Comparison of ENCODE assay signal across 15 mouse cellular contexts in the genomic region with DNA sequence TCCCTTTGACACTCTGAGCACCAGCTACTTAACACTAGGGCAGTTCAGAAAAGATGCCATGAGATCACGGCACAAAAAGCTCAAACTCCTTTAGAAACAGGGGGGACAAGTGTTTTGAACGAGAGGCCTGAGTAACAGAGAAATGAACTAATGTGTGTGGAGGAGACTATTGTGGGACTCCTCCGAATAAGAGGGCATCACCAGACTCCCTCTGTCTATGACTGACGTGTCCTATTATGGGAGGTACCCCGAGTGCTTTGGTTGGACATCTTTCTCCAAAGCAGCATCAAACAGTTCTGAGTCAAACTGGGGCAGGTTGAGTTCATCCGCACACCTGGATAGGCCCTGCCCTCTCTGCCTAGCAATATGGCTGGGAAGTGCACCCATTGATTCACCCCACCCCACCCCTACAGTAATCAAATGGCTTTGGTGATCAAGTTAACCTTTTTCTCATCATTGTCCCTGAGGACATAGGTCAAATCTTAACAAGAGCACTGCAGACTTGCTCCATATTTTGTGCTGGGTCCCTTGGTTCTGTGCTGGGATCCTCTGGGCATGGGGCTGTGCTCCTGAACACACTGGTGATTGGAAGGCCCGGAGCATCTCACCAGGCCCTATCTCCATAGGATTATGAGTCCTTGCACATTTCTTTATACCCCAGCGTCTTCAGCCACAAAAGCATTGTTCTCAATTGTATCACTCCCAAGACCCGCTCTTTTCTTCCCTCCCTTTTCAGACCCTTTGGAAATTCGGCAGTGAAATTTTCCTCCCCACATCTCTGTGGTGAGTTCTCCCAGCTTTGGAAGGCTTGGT.
A peak's percentile ranks its signal among the peaks of the same experiment; 100 is the strongest.
DNase-seq lines count a peak whose midpoint lies in the region; ATAC-seq and TF ChIP-seq lines count a peak whose summit lies in the region.
"Had no signal": no experiment of that assay in that cellular context is flagged by ENCODE, and none has a peak within 500 bp of the region (broad histone marks: within the 10 kb centered on the region; RNA-seq: fewer than 3 reads in every experiment).

No protein-coding gene starts in this region.

- H3K9ac ChIP-seq in neural tube, embryonic 11.5 days (ENCODE audit: low read length) = no peak overlapping the region
- no peak overlapping the region; the same call in 1 of the 2 replicates for H3K9ac ChIP-seq in hindbrain, embryonic 13.5 days
- H3K9ac ChIP-seq in midbrain, embryonic 12.5 days (replicated peaks) = no peak overlapping the region
- H3K9ac ChIP-seq: liver, embryonic 13.5 days had no signal

- no peaks in the 10 kb centered on the region for H3K36me3 ChIP-seq in neural tube, embryonic 11.5 days (ENCODE audit: control insufficient read depth, insufficient read depth, low read length)
- no peaks in the 10 kb centered on the region for H3K36me3 ChIP-seq in hindbrain, embryonic 13.5 days
- no peaks in the 10 kb centered on the region for H3K36me3 ChIP-seq in midbrain, embryonic 12.5 days
- H3K36me3 ChIP-seq: liver, embryonic 13.5 days had no signal

- no peak for TF ChIP-seq POLR2A in olfactory bulb, adult 2 months (IDR thresholded peaks at IDR 0.05; ENCODE audit: insufficient read depth, low read depth, low read length)

- no peak overlapping the region for H3K4me3 ChIP-seq in neural tube, embryonic 11.5 days (ENCODE audit: low read depth, low read length)
- no peak overlapping the region for H3K4me3 ChIP-seq in hindbrain, embryonic 13.5 days
- no peak overlapping the region for H3K4me3 ChIP-seq in midbrain, embryonic 12.5 days
- H3K4me3 ChIP-seq in olfactory bulb, adult 2 months (ENCODE audit: insufficient read depth, low read depth, low read length) = no peak overlapping the region
- H3K4me3 ChIP-seq: heart, adult 2 months; liver, embryonic 13.5 days had no signal

- 45% methylated on average over 10 of the region's 10 CpGs for WGBS in neural tube, embryonic 11.5 days
- WGBS in hindbrain, embryonic 13.5 days = 24% methylated on average over 10 of the region's 10 CpGs
- 19% methylated on average over 10 of the region's 10 CpGs for WGBS in midbrain, embryonic 12.5 days
- 29% methylated on average over 10 of the region's 10 CpGs for WGBS in olfactory bulb, adult 2 months

- ATAC-seq in neural tube, embryonic 11.5 days (ENCODE audit: insufficient read depth, low FRiP score, low TSS enrichment) = peak; percentile 62
- ATAC-seq in hindbrain, embryonic 13.5 days (ENCODE audit: low FRiP score) = peak; percentile 60
- ATAC-seq in midbrain, embryonic 12.5 days (ENCODE audit: low FRiP score, low read depth) = peak; percentile 65
- ATAC-seq: lung, postnatal 0 days had no signal

- no peaks in the 10 kb centered on the region for H3K27me3 ChIP-seq in neural tube, embryonic 11.5 days (ENCODE audit: control insufficient read depth, insufficient read depth, low read length)
- H3K27me3 ChIP-seq in hindbrain, embryonic 13.5 days = no peaks in the 10 kb centered on the region
- H3K27me3 ChIP-seq in midbrain, embryonic 12.5 days = no peaks in the 10 kb centered on the region
- H3K27me3 ChIP-seq: liver, embryonic 13.5 days had no signal

- peak overlapping the region; percentile 74 for H3K27ac ChIP-seq in neural tube, embryonic 11.5 days (ENCODE audit: low read depth, low read length)
- H3K27ac ChIP-seq in hindbrain, embryonic 13.5 days = peak overlapping the region; percentile 95
- H3K27ac ChIP-seq in midbrain, embryonic 12.5 days (replicated peaks) = peak overlapping the region; percentile 97
- H3K27ac ChIP-seq in olfactory bulb, adult 2 months (ENCODE audit: insufficient read depth, low read depth, low read length) = peak overlapping the region; percentile 86
- H3K27ac ChIP-seq: heart, adult 2 months; liver, embryonic 13.5 days had no signal

- no peak overlapping the region for H3K4me2 ChIP-seq in neural tube, embryonic 11.5 days (ENCODE audit: low read depth)
- peak overlapping the region; percentile 21; the same call in 1 of the 2 replicates for H3K4me2 ChIP-seq in hindbrain, embryonic 13.5 days
- H3K4me2 ChIP-seq in midbrain, embryonic 12.5 days (replicated peaks) = peak overlapping the region; percentile 28
- H3K4me2 ChIP-seq: liver, embryonic 13.5 days had no signal

- DNase-seq in neural tube, embryonic 11.5 days (ENCODE audit: low spot score) = peak; percentile 25
- no peak for DNase-seq in neural tube, embryonic 10.5 days (ENCODE audit: extremely low spot score, low spot score)
- DNase-seq in right cerebral cortex, adult 2 months (ENCODE audit: low spot score in 2 of 2) = no peak
- DNase-seq in adrenal gland, postnatal 10 days = no peak
- DNase-seq in yolk sac, embryonic 10.5 days (ENCODE audit: low spot score) = no peak
- DNase-seq: adrenal gland, postnatal 36 days; B cell, adult 2 months; heart, adult 2 months; heart, postnatal 14 days; kidney, adult 18-20 months; liver, embryonic 13.5 days had no signal

- H3K9me3 ChIP-seq in neural tube, embryonic 11.5 days (ENCODE audit: control insufficient read depth, low read length) = no peaks in the 10 kb centered on the region
- no peaks in the 10 kb centered on the region for H3K9me3 ChIP-seq in hindbrain, embryonic 13.5 days
- no peaks in the 10 kb centered on the region for H3K9me3 ChIP-seq in midbrain, embryonic 12.5 days
- H3K9me3 ChIP-seq: liver, embryonic 13.5 days had no signal

- no peak for TF ChIP-seq CTCF in olfactory bulb, adult 2 months (IDR thresholded peaks at IDR 0.05; ENCODE audit: insufficient read depth, low read depth, low read length)

- peaks cover 22% of the 10 kb centered on the region; the same call in 1 of the 2 replicates for H3K4me1 ChIP-seq in neural tube, embryonic 11.5 days (ENCODE audit: control insufficient read depth, insufficient read depth, low read length)
- peaks cover 67% of the 10 kb centered on the region for H3K4me1 ChIP-seq in hindbrain, embryonic 13.5 days (replicated peaks)
- H3K4me1 ChIP-seq in midbrain, embryonic 12.5 days = peaks cover 49% of the 10 kb centered on the region
- H3K4me1 ChIP-seq in olfactory bulb, adult 2 months (ENCODE audit: control insufficient read depth, insufficient read depth, low read length) = peaks cover 37% of the 10 kb centered on the region
- H3K4me1 ChIP-seq: liver, embryonic 13.5 days had no signal
